Mouse (Mus musculus): ENCODE results near the gene Vmn2r33.
"Not testable (repeated sequence)": the region's sequence is repeated elsewhere in the genome, so short reads cannot be mapped to it uniquely, and the experiment has no call there.

The Vmn2r33 gene

DNA sequence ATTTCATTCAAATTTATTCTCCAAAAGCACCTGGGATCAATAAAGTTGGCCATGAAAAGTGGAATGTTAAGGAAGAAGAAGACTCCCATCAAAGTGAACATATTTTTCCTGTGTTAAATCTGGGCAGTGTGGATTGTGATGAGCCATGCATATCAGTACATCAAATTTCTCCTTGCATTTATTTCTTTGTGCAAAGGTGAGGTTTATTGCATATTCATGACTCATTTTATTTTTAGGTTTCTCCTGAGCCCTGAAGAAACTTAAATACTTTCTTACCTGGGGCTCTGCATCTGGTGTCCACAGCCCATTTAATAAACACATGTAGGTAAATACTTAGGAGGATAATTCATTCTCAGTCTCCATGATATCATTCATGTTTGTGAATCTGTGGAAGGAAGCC is at the start of gene Vmn2r33:
Vmn2r33 (minus strand) TSS at position 101 of the 400 bp plus-strand sequence.
- DNase-seq (ENCODE audit: low spot score in 2 of 2): not testable (repeated sequence)
